Mouse (Mus musculus) testis, adult 2 months (tissue): ENCODE results near the gene Larp4.

ENCODE experiments used
- CTCF ChIP-seq: fragments of 200-500 bp; IDR thresholded peaks from 2 replicates; pipeline ENCODE4 v1.5.1; 2012; ENCODE audit warnings: low read depth, mild to moderate bottlenecking, inconsistent platforms, low read length, moderate library complexity; ENCODE audit not compliant: control insufficient read depth, insufficient read depth, insufficient replicate concordance
- POLR2A ChIP-seq: fragments of 200-500 bp; IDR thresholded peaks from 2 replicates; pipeline ENCODE4 v1.6.1; 2012; ENCODE audit warnings: low read depth, mild to moderate bottlenecking, inconsistent platforms, low read length, moderate library complexity; ENCODE audit not compliant: control insufficient read depth

GRCm38 (mm10) chr15:99999390-99999789, 29.5 kb downstream of the Larp4 start:
- TF ChIP-seq POLR2A (no peak), CTCF (no peak)
